Mouse (Mus musculus) G1E (cell line): ENCODE results near the gene Sf3a2.

Experiments
- CTCF ChIP-seq: IDR thresholded peaks from 2 replicates; pipeline ENCODE4 v1.5.1; 2012; ENCODE audit warnings: low read depth, low read length, inconsistent platforms, mixed read lengths
- GATA1 ChIP-seq: IDR thresholded peaks from 2 replicates; pipeline ENCODE4 v1.6.1; 2012; ENCODE audit warnings: borderline replicate concordance, low read length, inconsistent platforms, mixed read lengths
- GATA2 ChIP-seq: IDR thresholded peaks from 2 replicates; pipeline ENCODE4 v1.6.1; 2012; ENCODE audit warnings: low read depth, low read length, inconsistent platforms, borderline replicate concordance
- POLR2AphosphoS5 ChIP-seq: IDR thresholded peaks from 2 replicates; pipeline ENCODE4 v1.6.1; 2012; ENCODE audit warnings: low read depth, low read length, inconsistent platforms; ENCODE audit not compliant: insufficient replicate concordance
- TAL1 ChIP-seq: conservative IDR thresholded peaks from 2 replicates; pipeline ENCODE4 v1.6.1; 2012; ENCODE audit warnings: low read depth, low read length, inconsistent platforms, mixed read lengths

GRCm38 (mm10) chr10:80796307-80796848 lies 1.6 kb upstream of the Sf3a2 start:
- TF ChIP-seq CTCF (no peak), GATA1 (no peak), GATA2 (no peak), TAL1 (no peak), POLR2AphosphoS5 (no peak)
